Mouse (Mus musculus) retina, embryonic 14.5 days (tissue): Measurements from ENCODE around the gene Rnf167.

Source experiments
- DNase-seq: peaks from one replicate; pipeline ENCODE4 v3.0.0-alpha.2; 2015; ENCODE audit warnings: low spot score

The Rnf167 gene

DNA sequence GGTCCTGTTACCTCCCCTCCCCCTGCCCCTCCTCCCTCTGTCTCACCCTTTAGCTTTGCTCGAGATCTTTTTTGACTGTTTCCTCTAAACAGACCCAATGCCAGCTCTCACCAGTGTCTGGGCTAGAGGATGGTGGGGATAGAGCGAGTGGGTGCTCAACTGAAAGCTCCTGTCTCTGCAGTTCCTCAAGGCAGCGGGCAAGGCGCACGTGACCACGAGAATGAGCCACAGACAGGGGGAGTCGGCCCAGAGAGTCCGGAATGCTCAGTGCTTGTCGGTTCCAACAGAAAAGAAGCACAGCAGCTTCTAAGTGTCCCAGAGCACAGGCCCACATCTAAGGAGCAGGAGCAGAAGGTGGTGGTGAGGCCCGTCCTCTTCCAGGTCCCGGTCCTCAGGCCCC lies 27.5 kb downstream of the Rnf167 start:
- DNase-seq: no peak

DNA sequence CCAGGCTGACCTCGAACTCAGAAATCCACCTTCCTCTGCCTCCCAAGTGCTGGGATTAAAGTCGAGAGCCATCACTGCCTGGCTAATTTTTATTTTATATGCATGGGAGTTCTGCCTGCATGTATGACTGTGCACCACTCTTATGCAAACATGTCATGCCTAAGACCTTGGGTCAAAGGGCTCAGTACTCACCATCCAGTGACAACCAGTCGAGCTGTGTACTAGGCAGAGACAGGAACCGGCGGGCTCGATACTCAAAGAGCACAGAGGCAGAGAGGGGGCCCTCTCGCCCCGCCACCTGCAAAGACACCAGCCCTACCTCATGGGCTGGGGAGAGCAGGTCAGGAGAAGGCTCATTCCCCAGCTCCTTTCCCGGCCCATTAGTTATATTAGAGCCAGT lies 31.1 kb downstream of the Rnf167 start:
- no peak for DNase-seq

DNA sequence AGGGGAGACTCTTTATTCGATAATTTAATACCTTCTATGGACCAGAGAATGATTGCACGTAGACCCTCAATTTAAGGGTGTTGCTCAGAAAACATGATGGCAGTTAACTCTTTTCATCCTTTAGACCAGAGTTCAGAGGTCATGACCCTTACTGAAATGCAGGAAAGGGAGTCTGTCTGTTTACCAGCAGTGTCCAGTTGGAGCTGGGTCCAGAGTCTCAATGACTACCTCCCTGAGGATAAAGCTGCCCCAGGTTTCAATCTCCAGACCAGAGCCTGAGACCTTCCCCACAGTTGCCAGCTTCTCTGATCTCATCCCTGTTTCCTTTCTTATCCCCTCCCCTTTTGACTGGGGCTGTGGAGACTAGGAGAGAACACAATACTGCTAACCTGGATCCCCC lies 31.5 kb downstream of the Rnf167 start:
- DNase-seq: no peak

GRCm38 (mm10) chr11:70679361-70679760 lies 32.3 kb downstream of the Rnf167 start:
- no peak for DNase-seq

- DNase-seq: no peak
These were observed 32.9 kb downstream of the Rnf167 start for GRCm38 (mm10) chr11:70679894-70680293.

DNA sequence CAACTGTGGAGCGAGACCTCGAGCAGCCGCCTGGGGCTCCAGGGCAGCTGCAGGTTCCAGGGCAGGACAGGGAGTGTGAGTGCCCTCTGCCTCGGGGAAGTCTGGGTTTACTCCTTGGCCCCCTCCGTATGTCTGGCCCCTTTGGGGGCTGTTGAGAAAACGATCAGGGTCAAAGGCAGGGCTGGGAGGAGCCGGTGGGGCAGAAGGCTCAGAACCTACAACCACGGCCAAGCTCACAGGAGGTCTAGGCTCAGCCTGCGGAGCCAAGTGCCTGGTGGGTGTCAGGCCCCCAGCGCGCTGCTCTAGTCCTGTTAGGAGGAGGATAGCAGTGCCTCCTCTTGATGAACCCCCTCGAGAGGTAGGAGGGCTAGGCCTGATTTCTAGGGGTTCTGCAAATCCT lies 34.1 kb downstream of the Rnf167 start:
- no peak for DNase-seq

- peak; percentile 84 for DNase-seq
These were observed 35.0 kb downstream of the Rnf167 start for GRCm38 (mm10) chr11:70681897-70682581.

- no peak for DNase-seq
These were observed 36.6 kb downstream of the Rnf167 start for GRCm38 (mm10) chr11:70683640-70684039.

- peak; percentile 46 for DNase-seq
These were observed 40.0 kb downstream of the Rnf167 start for GRCm38 (mm10) chr11:70686901-70687566.

DNA sequence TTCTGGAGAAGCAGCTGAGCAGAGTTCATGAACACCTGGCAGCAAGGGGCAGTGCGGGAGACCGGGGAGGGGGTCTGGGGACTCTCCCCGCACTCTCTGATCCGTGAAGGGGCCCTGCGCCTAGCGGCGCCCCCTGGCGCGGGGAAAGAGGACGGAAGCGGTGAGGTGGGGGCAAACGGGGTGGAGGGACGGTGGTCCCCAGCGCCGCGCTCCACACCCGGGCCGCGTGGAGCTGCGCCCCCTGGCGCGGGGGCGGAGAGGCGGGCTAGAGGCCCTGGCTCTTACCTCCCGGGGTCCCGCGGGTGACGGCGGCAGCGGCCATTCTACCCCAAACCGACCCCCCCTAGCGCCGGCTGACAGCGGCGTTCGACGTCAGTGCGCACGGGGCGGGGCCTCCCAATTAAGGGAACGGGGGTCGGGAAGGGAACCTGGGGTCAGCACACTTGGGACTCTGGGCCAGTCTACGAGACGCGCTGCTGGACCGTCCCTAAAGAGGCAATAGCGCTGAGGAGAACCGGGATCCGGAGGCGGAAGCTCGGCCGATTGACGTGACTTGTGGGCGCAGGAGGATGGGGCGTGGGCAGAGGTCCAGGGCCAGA lies 40.7 kb downstream of the Rnf167 start, which contains the start of gene Camta2:
Gene Camta2 (minus strand): TSS at position 505 of the 599 bp plus-strand sequence.
- DNase-seq: peak; percentile 83

DNA sequence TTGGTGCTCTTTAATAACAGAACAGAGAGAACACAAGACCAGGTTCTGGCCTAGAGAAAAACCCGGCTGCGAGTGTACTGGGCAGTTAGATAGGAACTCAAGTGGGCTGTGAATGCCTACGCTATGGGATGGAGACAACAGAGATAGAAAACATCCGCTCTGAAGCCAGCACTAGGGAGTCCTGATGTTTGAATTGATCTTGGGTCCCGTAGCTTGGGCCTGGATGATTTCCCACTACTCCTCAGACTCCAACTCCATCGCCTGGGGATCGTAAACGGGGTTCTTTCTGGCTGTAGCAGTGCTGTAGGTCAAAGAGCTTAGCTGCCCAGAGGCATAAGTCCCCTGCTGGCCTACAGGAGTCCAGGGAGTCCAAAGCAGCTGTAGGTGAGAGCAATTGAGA lies 41.3 kb downstream of the Rnf167 start:
- DNase-seq: no peak

- no peak for DNase-seq
These were observed 42.5 kb downstream of the Rnf167 start for GRCm38 (mm10) chr11:70689578-70689977.

DNA sequence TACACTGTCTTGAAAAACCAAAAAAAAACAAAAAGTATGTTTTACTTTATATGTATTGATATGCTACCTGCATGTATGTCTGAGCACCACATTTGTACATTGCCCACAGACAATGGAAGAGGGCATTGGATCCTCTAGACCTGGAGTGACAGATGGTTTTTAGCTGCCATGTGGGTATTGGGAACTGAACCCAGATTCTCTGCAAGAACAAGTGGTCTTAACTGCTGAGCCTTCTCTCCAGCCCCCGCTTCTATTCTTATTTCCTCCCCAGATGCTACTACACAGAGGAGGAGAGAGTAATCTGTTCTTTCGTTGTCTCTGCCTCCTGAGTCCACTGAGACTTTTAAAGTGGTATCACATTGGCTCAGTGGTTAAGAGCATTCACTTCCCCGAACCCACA lies 46.5 kb downstream of the Rnf167 start:
- DNase-seq: no peak

DNA sequence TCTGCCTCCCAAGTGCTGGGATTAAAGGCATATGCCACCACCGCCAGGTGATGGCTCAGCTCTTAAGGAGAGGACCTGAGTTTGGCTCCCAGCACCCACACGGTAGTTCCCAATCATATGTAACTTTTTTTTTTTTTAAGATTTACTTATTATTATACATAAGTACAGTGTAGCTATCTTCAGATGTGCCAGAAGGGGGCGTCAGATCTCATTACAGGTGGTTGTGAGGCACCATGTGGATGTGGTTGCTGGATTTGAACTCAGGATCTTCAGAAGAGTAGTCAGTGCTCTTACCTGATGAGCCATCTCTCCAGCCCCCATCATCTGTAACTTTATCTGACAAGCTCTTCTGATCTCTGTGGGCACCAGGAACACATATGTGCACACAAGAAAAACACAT lies 50.3 kb downstream of the Rnf167 start:
- no peak for DNase-seq

- DNase-seq: no peak
These were observed 52.0 kb downstream of the Rnf167 start for GRCm38 (mm10) chr11:70699051-70699450.

- peak; percentile 95 for DNase-seq
These were observed 52.9 kb downstream of the Rnf167 start, which contains the start of the genes Inca1 and Kif1c for GRCm38 (mm10) chr11:70699722-70700556. Inca1 (minus strand) TSS chr11:70700155. Kif1c (plus strand) TSS chr11:70700548.

- peak; percentile 59 for DNase-seq
These were observed 53.6 kb downstream of the Rnf167 start for GRCm38 (mm10) chr11:70700613-70701012.
